Mouse (Mus musculus) gastrocnemius, postnatal 14 days (tissue): Measurements from ENCODE around the gene Igf1r. TPM values are rescaled to one million over a fixed set of nuclear protein-coding genes. Genes with fewer than 3 reads are reported as not detected.
"Not testable (repeated sequence)": the region's sequence is repeated elsewhere in the genome, so short reads cannot be mapped to it uniquely, and the experiment has no call there.

ENCODE experiments used
- DNase-seq: peaks from one replicate; pipeline ENCODE4 v3.0.0; 2021; ENCODE audit warnings: mixed read lengths
- intact Hi-C: fragments of 180-260 bp; cut with DNase I; formaldehyde crosslinking; loops from one replicate; pipeline ENCODE4 v1.15.1; 2025; ENCODE audit warnings: low total_unique reads
- total RNA-seq, 2 experiments: library from RNA; stranded (reverse); gene quantifications; 2 replicates each; pipeline ENCODE4 v1.2.3; 2021

Igf1r gene
- total RNA-seq, 2 experiments from 2014 or later, result 13.1 to 14.0 TPM

DNA sequence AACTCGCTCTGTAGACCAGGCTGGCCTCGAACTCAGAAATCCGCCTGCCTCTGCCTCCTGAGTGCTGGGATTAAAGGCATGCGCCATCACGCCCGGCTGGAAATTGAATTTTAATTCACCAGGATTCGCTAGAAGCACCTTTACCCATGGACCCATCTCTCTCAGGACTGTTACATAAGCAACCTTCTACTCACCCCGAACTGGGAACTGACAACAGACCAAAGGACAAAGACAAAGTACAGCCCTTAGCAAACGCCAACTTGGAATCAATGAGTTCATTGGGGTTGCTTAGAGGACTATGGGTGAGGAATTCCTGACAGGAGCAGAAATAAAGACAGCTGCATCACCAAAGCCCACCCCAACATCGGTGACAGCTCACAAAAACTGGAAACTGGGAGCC, 320.0 kb downstream of the Igf1r start:
- DNase-seq, result no peak
- intact Hi-C loops, result no loop called here

- no peak for DNase-seq
These were observed 320.9 kb downstream of the Igf1r start, which contains the start of gene Fam169b for GRCm38 (mm10) chr7:68273515-68273914. Gene Fam169b (plus strand): TSS chr7:68273839.

GRCm38 (mm10) chr7:68274218-68274617, 321.6 kb downstream of the Igf1r start:
- intact Hi-C loops, result no loop called here
- no peak for DNase-seq

More at GRCm38 (mm10) chr7:68273515-68273914, 320.9 kb downstream of the Igf1r start, which contains the start of gene Fam169b:
- intact Hi-C loops, result no loop called here

GRCm38 (mm10) chr7:68274951-68275350, 322.3 kb downstream of the Igf1r start:
- intact Hi-C loops, result no loop called here
- no peak for DNase-seq

DNA sequence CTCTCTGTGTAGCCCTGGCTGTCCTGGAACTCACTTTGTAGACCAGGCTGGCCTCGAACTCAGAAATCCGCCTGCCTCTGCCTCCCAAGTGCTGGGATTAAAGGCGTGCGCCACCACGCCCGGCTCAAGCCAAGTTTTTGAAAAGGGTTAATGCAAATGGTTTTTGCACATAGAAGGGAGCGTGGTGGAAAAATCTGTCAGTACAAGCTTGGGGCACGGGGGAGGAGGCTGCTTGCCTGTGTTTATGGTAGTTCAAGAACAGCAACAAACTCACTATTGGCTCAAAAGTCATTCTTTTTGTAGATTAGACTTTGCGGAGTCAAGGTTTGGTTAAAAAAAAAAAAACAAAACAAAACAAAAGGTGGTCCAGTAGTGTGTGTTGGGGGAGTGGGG, 322.8 kb downstream of the Igf1r start:
- DNase-seq, intact Hi-C loops: not testable (repeated sequence)

GRCm38 (mm10) chr7:68275838-68276731, 323.5 kb downstream of the Igf1r start:
- no peak for DNase-seq
- intact Hi-C loops, result no loop called here

GRCm38 (mm10) chr7:68277054-68277896, 324.6 kb downstream of the Igf1r start:
- DNase-seq, result no peak
- intact Hi-C loops, result no loop called here

DNA sequence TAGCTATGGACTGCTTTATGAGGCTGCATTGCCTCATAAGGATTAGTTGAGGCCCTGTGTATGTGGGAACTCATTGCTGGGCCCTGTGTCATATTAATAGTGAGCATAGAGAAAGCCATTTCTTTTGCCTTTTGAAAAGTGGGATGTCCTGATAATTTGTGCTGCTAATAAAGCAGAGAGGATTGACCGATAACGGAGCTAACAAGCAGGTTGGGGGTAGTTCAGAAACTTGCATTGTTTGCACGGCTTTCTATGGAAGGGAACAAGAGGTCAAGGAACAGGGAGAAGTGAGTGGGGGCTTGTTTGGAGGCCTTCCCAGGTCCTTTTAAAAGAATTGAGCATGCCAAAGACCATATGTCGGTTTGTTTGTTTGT, 325.3 kb downstream of the Igf1r start:
- no peak for DNase-seq
- intact Hi-C loops, result no loop called here

- intact Hi-C loops, result no loop called here
- no peak for DNase-seq
These were observed 325.8 kb downstream of the Igf1r start for GRCm38 (mm10) chr7:68278385-68278784.

- no peak for DNase-seq
- intact Hi-C loops, result no loop called here
These were observed 326.3 kb downstream of the Igf1r start for GRCm38 (mm10) chr7:68278908-68279307.

- intact Hi-C loops, result no loop called here
- DNase-seq, result no peak
These were observed 326.9 kb downstream of the Igf1r start for GRCm38 (mm10) chr7:68279481-68279880.

GRCm38 (mm10) chr7:68280352-68280869, 327.8 kb downstream of the Igf1r start:
- DNase-seq, result no peak
- intact Hi-C loops, result no loop called here

- intact Hi-C loops, result no loop called here
- no peak for DNase-seq
These were observed 328.7 kb downstream of the Igf1r start for GRCm38 (mm10) chr7:68281341-68281740.

DNA sequence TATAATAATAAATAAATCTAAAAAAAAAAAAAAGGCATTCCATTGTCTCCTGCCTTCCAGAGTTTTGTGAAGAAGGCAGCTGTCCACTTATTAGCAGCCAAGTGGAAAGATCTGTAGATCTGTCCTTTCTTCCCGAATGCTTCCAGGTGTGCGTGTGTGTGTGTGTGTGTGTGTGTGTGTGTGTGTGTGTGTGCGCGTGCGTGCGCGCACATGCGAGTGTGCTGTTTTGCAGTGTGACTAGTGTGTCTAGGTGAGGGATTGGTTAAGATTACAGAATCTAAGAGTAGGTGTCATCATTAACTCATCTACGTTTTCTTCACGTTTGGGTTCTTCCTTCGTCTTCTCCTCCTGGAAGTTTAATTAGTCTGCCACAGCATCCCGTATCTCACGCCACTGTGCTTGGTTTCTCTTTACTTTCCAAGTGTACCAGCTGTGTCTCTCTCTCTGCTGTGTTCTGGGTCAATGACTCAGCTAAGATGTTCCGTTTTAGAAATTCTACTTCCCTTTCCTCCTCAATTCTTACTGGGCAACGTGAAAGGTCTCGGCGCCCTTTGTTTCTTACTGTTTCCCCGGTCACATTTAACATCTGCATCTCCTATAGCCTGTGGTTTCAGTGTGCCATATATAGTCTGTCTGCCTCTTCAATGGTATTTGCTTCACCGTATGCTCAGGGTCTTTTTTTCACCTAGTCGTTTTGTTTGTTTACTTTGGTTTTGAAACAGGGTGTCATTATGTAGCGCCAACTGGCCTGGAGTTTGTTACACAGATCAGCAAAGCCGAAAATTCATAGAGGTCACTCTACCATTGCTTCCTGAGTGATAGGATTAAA, 329.9 kb downstream of the Igf1r start:
- DNase-seq, result no peak
- intact Hi-C loops, result no loop called here

- intact Hi-C loops, DNase-seq: not testable (repeated sequence)
These were observed 330.5 kb downstream of the Igf1r start for GRCm38 (mm10) chr7:68283133-68283520.
